ENCODE assay signal across 8 mouse cellular contexts in genomic region chr15:83150073-83150442, GRCm38 (mm10). TPM values are rescaled to one million over a fixed set of nuclear protein-coding genes. Genes with fewer than 3 reads are reported as not detected.
DNase-seq lines count a peak whose midpoint lies in the region; ATAC-seq and TF ChIP-seq lines count a peak whose summit lies in the region.

No protein-coding gene starts in this region.

- H3K36me3 ChIP-seq in heart, embryonic 15.5 days: peaks cover 22% of the 10 kb centered on the region
- H3K36me3 ChIP-seq in hindbrain, embryonic 11.5 days (ENCODE audit: control insufficient read depth, insufficient read depth, low read length): no peaks in the 10 kb centered on the region; the same call in 1 of the 2 replicates
- H3K36me3 ChIP-seq in midbrain, embryonic 10.5 days: peaks cover 47% of the 10 kb centered on the region

- no peak for ATAC-seq in heart, embryonic 15.5 days (replicated peaks; ENCODE audit: insufficient number of reproducible peaks, insufficient read depth, low FRiP score, low read depth)
- ATAC-seq in hindbrain, embryonic 11.5 days (ENCODE audit: low FRiP score): no peak

- no peak for DNase-seq in heart, postnatal 4 days
- DNase-seq in hindbrain, embryonic 11.5 days (ENCODE audit: low spot score): no peak
- no peak for DNase-seq in midbrain, embryonic 10.5 days (ENCODE audit: low spot score)
- no peak for DNase-seq in urinary bladder, postnatal 36 days (ENCODE audit: low spot score in 2 of 2)
- no peak for DNase-seq in retina, embryonic 14.5 days (ENCODE audit: low spot score)
- DNase-seq in adrenal gland, postnatal 36 days: no peak

- H3K4me1 ChIP-seq in heart, embryonic 15.5 days (replicated peaks): peaks cover 14% of the 10 kb centered on the region
- peaks cover 1% of the 10 kb centered on the region; the same call in 1 of the 2 replicates for H3K4me1 ChIP-seq in bone marrow, adult 2 months (ENCODE audit: control insufficient read depth, insufficient read depth, low read length)
- H3K4me1 ChIP-seq in hindbrain, embryonic 11.5 days (replicated peaks; ENCODE audit: control insufficient read depth, insufficient read depth, low read length): no peaks in the 10 kb centered on the region
- peaks cover 14% of the 10 kb centered on the region for H3K4me1 ChIP-seq in midbrain, embryonic 10.5 days

- peak overlapping the region; percentile 98 for H3K27ac ChIP-seq in heart, embryonic 15.5 days
- peak overlapping the region; percentile 100; the same call in 1 of the 2 replicates for H3K27ac ChIP-seq in bone marrow, adult 2 months (ENCODE audit: control insufficient read depth, insufficient read depth, low read depth, low read length, poor library complexity)
- H3K27ac ChIP-seq in hindbrain, embryonic 11.5 days (ENCODE audit: low read depth, low read length): peak overlapping the region; percentile 94
- peak overlapping the region; percentile 99 for H3K27ac ChIP-seq in midbrain, embryonic 10.5 days (replicated peaks)

- H3K27me3 ChIP-seq in heart, embryonic 15.5 days: no peaks in the 10 kb centered on the region
- no peaks in the 10 kb centered on the region for H3K27me3 ChIP-seq in hindbrain, embryonic 11.5 days (ENCODE audit: control insufficient read depth, insufficient read depth, low read length)
- no peaks in the 10 kb centered on the region for H3K27me3 ChIP-seq in midbrain, embryonic 10.5 days (ENCODE audit: low read depth, poor library complexity, severe bottlenecking)

- H3K4me2 ChIP-seq in heart, embryonic 15.5 days: peak overlapping the region; percentile 53
- H3K4me2 ChIP-seq in hindbrain, embryonic 11.5 days (replicated peaks; ENCODE audit: low read depth, low read length): peak overlapping the region; percentile 26

- TF ChIP-seq CTCF in bone marrow, adult 2 months (IDR thresholded peaks at IDR 0.05; ENCODE audit: control insufficient read depth, insufficient read depth, low read length): no peak

- peak overlapping the region; percentile 83 for H3K4me3 ChIP-seq in heart, embryonic 15.5 days
- peak overlapping the region; percentile 2 for H3K4me3 ChIP-seq in bone marrow, adult 2 months (replicated peaks; ENCODE audit: control insufficient read depth, low read depth, low read length)
- no peak overlapping the region for H3K4me3 ChIP-seq in hindbrain, embryonic 11.5 days (ENCODE audit: low read depth, low read length)
- H3K4me3 ChIP-seq in midbrain, embryonic 10.5 days: peak overlapping the region; percentile 99

- H3K9ac ChIP-seq in heart, embryonic 15.5 days: peak overlapping the region; percentile 88
- H3K9ac ChIP-seq in hindbrain, embryonic 11.5 days (ENCODE audit: low read depth, low read length): no peak overlapping the region

- H3K9me3 ChIP-seq in heart, embryonic 15.5 days (replicated peaks): no peaks in the 10 kb centered on the region
- H3K9me3 ChIP-seq in hindbrain, embryonic 11.5 days (ENCODE audit: control insufficient read depth, low read length): no peaks in the 10 kb centered on the region
- no peaks in the 10 kb centered on the region for H3K9me3 ChIP-seq in midbrain, embryonic 10.5 days (replicated peaks)

- no peak for TF ChIP-seq POLR2A in bone marrow, adult 2 months (IDR thresholded peaks at IDR 0.05; ENCODE audit: borderline replicate concordance, control insufficient read depth, low read depth, low read length)

- 26% methylated on average over 3 of the region's 3 CpGs for WGBS in heart, embryonic 15.5 days
- WGBS in bone marrow, adult 2 months: 38% methylated on average over 3 of the region's 3 CpGs
- WGBS in hindbrain, embryonic 11.5 days: 31% methylated on average over 3 of the region's 3 CpGs
- 22% methylated on average over 3 of the region's 3 CpGs for WGBS in midbrain, embryonic 10.5 days

RNA-seq across cellular contexts. Expression of gene Poldip3, which starts 0.9 kb away (rescaled TPM):
- polyA plus RNA-seq in heart, embryonic 15.5 days (2015; fragmentation: Nextera tagmentation; extraction: Ambion mirVana): 59.0 and 83.2 TPM in 2 replicates
- total RNA-seq in heart, postnatal 4 days (2021): 10 to 100 TPM; 52.6 to 58.4 TPM
- 24.6 and 42.3 TPM in 2 replicates for polyA plus RNA-seq in bone marrow, adult 2 months (2011; ENCODE audit: insufficient read depth, insufficient read length, low replicate concordance, missing spikeins)
- polyA plus RNA-seq in hindbrain, embryonic 11.5 days (2014; fragmentation: Nextera tagmentation; extraction: Ambion mirVana): 162 and 163 TPM in 2 replicates
- 189 and 190 TPM in 2 replicates for polyA plus RNA-seq in midbrain, embryonic 10.5 days (2016; fragmentation: Nextera tagmentation; extraction: Ambion mirVana)
- 100 to 1,000 TPM; 106 to 108 TPM for total RNA-seq in adrenal gland, postnatal 36 days (2021)

RNA-seq across cellular contexts. Expression of gene Cyb5r3, which starts 22.3 kb away (rescaled TPM):
- polyA plus RNA-seq in heart, embryonic 15.5 days (2015; fragmentation: Nextera tagmentation; extraction: Ambion mirVana): 114 and 155 TPM in 2 replicates
- 100 to 1,000 TPM; 135 to 141 TPM for total RNA-seq in heart, postnatal 4 days (2021)
- 53.6 and 59.1 TPM in 2 replicates for polyA plus RNA-seq in bone marrow, adult 2 months (2011; ENCODE audit: insufficient read depth, insufficient read length, low replicate concordance, missing spikeins)
- 182 and 205 TPM in 2 replicates for polyA plus RNA-seq in hindbrain, embryonic 11.5 days (2014; fragmentation: Nextera tagmentation; extraction: Ambion mirVana)
- polyA plus RNA-seq in midbrain, embryonic 10.5 days (2016; fragmentation: Nextera tagmentation; extraction: Ambion mirVana): 218 and 255 TPM in 2 replicates
- total RNA-seq in adrenal gland, postnatal 36 days (2021): 100 to 1,000 TPM; 319 to 365 TPM

RNA-seq across cellular contexts. Expression of gene Rrp7a, which starts 27.5 kb away (rescaled TPM):
- 35.0 and 42.6 TPM in 2 replicates for polyA plus RNA-seq in heart, embryonic 15.5 days (2015; fragmentation: Nextera tagmentation; extraction: Ambion mirVana)
- total RNA-seq in heart, postnatal 4 days (2021): 10 to 100 TPM; 54.6 to 56.3 TPM
- 24.6 and 31.6 TPM in 2 replicates for polyA plus RNA-seq in bone marrow, adult 2 months (2011; ENCODE audit: insufficient read depth, insufficient read length, low replicate concordance, missing spikeins)
- 54.6 and 63.4 TPM in 2 replicates for polyA plus RNA-seq in hindbrain, embryonic 11.5 days (2014; fragmentation: Nextera tagmentation; extraction: Ambion mirVana)
- 88.1 and 91.4 TPM in 2 replicates for polyA plus RNA-seq in midbrain, embryonic 10.5 days (2016; fragmentation: Nextera tagmentation; extraction: Ambion mirVana)
- 100 to 1,000 TPM; 108 to 127 TPM for total RNA-seq in adrenal gland, postnatal 36 days (2021)
